Mouse (Mus musculus): ENCODE measurements around the gene Ythdf2. TPM values are rescaled to one million over a fixed set of nuclear protein-coding genes. Genes with fewer than 3 reads are reported as not detected.
"Not testable (repeated sequence)": the region's sequence is repeated elsewhere in the genome, so short reads cannot be mapped to it uniquely, and the experiment has no call there.

Gene Ythdf2
- 22.1 and 22.2 TPM in 2 replicates for polyA plus RNA-seq (2012; rRNA removed)

DNA sequence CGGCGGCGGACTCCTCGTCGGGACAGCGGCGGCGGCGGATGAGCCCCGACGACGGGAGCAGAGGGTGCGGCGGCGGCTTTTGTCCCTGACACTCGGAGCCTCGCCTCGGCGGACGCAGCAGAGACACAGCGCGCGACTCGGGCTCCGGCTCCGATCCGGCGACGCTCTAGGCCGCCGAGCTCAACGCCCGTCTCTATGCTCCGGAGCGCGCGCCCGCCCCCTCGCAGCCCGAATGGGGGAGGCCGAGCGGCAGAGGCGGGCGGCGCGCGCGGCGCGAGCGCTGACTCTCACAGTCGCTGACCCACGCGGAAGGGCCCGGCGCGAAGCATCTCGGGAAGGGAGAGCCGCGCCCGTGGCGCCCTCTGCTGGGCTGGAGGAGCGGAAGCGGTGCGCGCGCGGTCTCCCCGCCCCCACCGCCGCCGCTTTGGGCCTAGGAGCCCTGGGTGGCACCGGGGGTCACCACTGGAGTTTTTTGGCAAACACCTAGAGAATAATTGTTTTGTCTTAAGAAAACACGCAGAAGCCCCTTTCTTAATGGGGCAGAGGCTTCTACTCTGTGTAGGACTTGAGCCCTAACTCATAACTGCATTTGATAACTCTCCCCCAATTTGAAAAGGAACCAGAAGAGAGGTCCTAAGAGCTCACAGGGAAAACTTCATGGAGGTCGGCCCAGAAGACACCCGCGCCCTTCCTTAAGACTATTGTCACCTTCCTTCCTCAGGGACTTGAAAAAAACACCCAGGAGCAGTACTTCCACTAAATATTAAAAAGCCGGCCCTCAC is at the start of gene Ythdf2:
Ythdf2 (minus strand) TSS at position 351 of the 782 bp plus-strand sequence.
- DNase-seq (ENCODE audit: low spot score) = peak; percentile 98

DNA sequence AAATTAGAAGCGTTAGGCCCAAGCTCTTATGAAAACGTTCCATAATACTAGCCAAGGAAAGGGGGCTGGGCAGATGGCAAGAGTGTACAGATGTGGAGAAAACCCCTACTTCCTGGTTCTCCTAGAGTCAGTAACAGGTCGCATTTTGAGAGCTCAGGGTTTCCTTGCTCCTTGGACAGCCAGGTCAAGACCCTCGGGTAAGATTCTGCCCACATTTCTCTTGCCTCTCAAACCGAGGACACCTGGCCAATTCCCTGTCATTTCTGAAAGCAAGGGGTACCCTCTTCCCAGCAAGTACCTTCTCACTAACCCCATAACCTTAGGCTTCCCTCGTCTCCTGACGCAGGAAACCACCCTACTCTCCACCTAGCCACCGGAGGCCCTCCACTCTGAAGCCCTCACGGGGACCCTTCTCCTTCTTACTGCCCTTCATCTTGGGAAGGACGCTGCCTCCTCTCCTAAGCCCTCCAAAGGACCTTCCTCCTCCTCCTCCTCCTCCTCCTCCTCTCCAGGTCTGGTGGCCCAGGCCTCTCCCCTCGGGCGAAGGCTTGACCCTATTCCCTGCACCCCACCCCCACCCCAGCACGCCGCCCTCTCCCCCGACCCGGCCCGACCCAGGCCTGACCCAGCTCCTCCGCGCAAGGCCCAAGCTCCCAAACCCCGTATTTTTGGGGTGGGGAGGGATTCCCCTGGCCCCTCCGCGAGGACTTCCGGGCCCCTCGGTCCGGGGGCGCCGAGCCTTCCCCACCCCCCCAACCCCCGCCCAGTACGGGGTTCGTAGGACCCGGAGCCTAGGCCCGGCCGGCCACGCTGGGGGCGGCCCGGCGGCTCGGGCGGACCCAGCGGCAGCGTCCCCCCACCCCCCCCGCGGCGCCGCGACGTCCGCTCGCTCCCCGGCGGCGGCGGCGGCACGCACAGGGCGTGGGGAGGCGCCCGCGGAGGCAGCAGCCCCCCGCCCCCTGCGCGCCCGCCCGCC is 48.6 kb upstream of the Ythdf2 start:
- peak; percentile 58 for DNase-seq (ENCODE audit: low spot score)

DNA sequence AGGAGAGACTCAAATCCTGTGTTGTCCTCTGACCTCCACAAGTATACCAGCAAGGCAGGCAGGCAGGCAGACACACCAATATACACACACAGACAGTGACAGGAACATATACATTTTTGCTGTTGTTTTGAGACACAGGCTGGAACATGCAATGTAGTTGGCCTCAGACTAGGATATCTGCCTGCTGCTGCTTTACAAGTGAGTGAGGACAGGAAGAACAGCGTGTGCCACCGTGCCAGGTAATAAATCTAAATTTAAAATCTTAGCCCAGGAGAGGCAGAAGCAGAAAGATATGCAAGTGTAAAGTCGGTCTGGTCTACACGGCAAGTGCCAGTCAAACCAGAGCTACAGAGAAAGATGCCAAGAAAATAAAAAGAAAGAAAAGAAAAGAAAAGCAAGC is 47.1 kb upstream of the Ythdf2 start:
- DNase-seq (ENCODE audit: low spot score) = no peak

DNA sequence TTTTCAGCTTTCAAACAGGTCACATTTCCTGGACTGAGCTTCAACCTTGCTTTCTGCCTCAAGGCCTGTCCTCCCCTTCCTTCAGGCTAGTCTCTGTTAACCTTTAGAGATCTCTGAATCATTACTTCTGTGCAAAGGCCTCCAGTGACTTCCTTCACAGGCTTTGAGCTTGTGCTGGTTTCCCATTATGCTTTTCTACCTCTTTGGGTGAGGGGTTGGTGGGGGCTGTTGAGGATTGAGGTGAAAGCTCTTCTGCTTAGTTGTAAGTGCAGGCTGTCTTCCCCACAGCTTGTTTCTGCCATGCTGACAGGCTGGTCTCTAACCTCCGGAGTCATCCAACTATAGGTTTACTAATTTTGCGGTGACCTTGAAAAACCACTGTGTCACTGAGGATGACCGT is 44.3 kb upstream of the Ythdf2 start:
- no peak for DNase-seq (ENCODE audit: low spot score)

DNA sequence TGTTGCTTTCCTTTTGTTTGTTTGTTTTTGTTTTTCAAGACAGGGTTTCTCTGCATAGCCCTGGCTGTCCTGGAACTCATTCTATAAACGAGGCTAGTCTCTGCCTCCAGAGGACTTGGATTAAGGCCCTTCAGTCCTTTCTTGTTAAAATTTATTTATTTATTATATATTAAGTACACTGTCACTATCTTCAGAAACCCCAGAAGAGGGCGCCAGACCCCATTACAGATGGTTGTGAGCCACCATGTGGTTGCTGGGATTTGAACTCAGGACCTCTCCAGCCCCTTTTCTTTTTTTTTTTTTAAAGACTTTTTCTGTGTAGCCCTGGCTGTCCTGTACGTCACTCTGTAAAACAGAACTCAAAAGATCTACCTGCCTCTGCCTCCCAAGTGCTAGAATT is 42.9 kb upstream of the Ythdf2 start:
- no peak for DNase-seq (ENCODE audit: low spot score)

DNA sequence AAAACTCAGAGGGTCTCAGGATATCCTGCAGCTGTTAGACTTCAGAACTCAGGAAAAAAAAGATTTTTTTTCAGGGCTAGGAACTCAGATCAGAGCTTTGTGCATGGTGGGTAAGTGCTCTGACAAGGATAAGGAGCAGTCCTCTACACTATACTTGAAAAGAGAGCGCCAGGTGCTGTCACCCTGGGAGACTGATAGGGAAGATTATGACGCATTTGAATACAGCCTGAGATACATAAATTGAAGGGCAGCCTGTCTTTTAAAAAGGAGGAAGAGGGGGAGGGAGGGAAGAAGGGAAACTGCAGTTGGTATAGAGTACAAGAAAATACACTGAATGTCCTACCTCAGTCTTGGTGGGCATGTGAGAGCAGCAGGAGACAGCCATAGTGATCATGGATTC is 41.5 kb upstream of the Ythdf2 start:
- DNase-seq (ENCODE audit: low spot score) = no peak

DNA sequence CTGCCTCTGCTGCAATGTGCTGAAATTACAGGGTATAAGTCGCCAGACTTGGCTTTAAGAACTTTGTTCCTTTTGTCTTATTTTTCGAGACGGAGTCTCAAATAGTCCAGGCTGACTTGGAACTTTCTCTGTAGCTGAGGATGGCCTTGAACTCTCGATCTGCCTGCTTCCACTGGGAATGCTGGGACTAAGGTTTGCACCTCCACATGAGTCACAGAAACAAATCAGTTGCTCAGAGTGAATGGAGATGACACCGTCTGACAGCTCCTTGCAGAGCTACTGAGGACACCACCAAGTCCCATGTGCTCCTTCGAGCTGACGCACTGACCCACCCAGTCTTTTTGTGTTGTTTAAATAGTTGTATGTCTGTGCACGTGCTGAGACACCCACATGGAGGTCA is 41.0 kb upstream of the Ythdf2 start:
- DNase-seq (ENCODE audit: low spot score) = no peak

DNA sequence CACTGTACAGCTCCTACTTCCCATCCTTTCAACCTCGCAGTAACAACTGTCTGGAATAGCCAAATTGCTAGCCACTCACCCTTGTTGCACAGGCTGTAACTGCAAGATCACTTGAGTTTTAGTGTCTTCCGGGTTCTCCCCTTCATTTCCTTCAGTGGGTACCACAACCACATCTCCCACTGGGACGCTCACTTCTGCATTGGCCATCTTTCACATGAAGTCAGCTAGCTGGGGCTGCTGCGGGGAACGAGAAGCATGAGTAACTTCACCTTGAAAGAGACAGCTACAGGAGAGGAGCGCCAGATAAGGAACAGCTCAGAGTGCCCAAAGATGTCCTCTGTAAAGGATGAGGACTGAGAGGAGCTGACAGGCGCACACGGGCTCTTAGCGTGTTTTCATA is 39.5 kb upstream of the Ythdf2 start:
- no peak for DNase-seq (ENCODE audit: low spot score)

DNA sequence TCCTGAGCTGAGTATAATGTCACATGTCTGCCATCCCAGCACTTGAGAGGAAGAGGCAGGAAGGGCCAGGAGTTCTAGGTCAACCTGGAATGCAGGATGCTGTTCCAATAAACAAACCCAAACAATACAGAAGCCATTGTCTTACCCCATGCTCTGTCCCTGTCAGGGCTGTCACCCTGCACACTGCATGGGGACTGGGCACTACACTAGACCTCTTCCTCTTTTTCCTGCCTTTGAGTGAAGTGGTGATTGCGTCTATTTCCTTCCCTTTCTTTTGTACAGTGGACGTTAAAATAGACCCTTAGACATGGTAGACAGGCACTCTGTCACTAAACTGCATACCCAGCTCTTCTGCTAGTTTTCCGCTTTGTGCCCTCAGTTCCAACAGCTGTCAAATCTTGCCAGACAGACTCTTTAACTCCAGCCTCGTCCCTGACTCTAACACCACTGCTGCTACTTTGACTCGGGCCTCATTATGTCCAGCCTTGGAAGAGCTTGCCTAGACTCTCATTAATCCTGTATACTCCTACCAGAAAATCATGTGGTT is 35.4 kb upstream of the Ythdf2 start:
- DNase-seq (ENCODE audit: low spot score) = no peak

DNA sequence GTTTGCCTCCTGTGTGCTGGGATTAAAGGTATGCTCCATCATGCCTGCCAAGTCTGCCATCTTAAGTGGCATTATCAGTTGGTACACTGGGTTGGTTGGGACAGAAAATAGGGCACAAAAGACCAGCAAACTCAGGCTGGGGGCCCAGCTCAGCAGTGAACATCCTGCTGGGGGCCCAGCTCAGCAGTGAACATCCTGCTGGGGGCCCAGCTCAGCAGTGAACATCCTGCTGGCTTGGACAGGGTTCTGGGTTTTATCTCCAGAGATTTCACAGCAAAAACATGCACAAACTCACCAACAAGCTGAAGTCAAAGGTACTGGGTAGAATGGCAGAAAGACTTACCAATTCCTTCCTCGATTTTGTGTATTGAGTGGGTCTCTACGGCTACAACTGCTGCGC is 33.5 kb upstream of the Ythdf2 start:
- no peak for DNase-seq (ENCODE audit: low spot score)

DNA sequence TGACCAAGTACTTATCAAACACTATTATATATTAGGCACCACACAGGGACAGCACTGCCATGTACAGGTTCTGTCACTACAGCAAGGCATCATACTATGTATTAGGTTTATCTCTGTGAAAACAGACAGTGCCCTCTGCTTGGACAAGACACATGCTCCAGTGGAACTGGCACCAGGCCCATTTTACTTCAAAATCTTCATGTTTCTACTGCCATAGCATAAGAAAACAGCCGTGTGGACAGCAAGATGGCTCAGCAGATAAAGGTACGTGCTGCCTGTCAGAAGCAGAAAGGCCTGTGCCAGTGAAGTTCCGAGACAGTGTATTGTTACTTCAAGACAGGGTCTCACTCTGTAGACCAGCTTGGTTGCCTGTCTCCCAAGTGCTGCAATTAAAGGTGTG is 29.1 kb upstream of the Ythdf2 start:
- no peak for DNase-seq (ENCODE audit: low spot score)

DNA sequence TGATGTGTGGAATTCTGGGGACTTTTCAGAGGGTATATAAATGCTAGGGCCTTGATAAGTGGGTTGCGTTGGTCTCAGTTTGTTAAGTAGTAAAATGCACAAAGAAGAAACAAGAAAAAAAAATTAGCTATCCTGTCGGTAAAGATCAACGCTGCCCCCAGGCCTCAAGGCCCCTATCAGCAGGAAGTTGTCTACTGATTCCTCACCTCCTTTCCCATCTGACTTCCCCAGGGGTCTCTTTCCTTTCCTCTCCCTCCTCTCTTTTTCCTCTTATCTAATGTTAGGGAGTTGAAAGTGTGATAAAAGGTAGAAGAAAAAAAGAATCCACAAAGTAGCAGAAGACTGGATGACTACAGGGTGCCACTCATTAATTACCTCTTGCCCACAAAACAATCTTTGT is 28.3 kb upstream of the Ythdf2 start:
- DNase-seq (ENCODE audit: low spot score) = no peak

DNA sequence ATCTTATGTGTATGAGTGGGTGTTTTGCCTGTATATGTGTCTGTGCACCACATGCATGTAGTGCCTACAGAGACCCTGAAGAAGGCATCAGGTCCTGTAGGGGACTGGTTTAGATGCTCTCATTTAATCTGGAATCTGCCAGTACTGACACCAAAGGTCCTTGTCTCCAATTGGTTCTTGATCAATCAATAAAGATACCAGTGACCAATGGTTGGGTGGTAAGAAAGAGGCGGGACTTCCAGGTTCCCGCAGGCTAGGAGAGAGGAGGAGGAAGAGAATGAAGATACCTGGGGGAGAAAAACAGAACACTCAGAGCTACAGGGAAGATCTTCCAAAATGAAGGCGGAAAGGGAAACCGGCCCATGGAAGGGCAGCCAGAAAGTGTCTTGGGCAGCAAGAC is 26.3 kb upstream of the Ythdf2 start:
- DNase-seq (ENCODE audit: low spot score) = no peak

DNA sequence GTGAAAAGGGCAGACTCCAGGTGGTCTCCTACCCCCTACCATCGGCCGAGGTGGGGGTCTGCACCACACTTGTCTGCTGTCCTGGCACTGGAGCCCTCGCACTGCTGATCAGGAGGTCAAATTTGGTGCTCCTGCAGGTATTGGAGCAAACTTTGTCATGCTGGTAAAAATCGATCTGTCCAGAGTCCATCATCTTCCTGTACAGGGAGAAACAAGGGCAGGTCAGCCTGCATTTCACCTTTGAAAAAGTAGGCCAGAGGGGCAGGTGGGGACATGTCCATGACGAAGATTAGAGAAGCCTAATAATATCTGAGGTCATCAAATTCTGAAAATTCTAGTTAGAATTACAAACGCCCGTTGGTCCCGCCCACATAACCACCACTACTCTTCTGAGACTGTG is 22.6 kb upstream of the Ythdf2 start:
- DNase-seq (ENCODE audit: low spot score) = no peak

DNA sequence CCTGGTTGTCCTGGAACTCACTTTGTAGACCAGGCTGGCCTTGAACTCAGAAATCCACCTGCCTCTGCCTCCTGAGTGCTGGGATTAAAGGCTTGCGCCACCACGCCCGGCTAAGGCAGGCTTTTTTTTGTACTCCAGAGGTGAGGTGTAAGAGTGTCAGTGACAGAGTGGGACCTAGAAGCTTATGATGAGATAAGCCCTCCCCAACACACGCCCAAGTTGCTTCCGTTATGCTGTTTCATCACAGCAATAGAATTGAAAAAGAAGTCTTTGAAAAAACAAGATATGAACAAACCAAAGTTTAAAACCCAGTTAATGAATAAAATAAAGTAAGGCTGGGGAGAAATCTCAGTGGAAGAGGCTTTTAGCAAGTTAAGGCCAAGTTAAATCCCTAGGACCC is 18.3 kb upstream of the Ythdf2 start:
- no peak for DNase-seq (ENCODE audit: low spot score)

DNA sequence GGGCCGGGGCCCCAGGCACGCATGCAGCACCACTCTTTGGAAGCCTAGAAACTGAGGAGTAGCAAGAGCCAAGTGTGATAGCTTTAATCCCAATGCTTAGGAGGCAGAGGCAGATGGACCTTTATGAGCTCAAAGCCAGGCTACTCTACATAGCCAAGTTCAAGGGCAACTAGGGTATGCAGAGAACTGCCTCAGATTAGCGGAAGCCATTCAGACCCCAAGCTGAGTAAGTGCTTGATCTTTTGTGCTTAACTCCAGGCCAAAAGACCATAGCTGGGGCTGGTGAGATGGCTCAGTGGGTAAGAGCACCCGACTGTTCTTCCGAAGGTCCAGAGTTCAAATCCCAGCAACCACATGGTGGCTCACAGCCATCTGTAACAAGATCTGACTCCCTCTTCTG is 9.9 kb upstream of the Ythdf2 start:
- DNase-seq (ENCODE audit: low spot score) = not testable (repeated sequence)

DNA sequence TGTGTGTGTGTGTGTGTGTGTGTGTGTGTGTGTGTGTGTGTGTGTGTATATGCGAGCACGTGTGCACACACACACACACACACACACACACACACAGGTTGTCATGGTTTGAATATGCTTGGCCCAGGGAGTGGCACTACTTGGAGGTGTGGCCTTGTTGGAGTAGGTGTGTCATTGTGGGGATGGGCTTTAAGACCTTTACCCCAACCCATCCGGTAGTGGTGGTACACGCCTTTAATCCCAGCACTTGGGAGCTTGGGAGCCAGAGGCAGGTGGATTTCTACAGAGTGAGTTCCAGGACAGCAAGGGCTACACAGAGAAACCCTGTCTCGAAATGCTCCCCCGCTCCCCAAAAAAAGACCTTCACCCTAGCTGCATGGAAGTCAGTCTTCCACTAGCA is 6.3 kb upstream of the Ythdf2 start:
- not testable (repeated sequence) for DNase-seq (ENCODE audit: low spot score)

DNA sequence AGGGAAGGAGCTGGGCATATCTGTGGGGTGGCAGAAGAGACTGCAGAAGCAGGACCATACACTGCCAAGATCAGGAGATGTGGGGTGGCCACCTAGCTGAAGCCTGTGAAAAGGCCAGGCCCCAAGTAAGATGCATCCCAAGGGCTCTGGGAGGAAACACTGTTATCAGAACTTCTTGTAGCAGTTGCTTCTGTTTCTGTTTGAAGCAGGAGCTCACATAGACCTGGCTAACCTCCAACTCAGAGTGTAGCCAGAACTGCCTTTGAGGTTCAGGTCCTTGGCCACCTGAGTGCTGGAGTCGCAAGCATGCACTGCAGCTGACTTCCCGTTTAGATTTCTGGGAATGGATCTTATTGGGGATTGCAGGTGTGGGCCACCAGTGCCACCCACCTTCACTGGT is 5.7 kb upstream of the Ythdf2 start:
- no peak for DNase-seq (ENCODE audit: low spot score)

DNA sequence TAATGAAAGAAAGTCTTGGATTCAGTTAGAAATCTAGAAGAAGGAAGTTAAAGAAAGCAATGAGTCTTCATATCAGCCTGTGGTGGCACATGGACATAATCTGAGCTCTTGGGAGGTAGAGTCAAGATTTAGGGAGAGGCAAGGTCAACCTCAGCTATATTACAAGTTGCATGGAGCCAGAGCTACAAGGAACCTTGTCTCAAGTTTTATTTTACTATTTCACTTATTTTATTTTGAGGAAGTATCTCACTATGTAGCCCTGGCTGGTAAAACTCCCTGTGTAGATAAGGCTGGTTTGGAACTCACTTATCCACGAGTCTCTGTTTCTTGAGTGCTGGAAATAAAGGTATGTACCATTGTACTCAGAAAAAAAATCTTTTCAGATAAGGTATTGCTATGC is 4.5 kb upstream of the Ythdf2 start:
- no peak for DNase-seq (ENCODE audit: low spot score)

DNA sequence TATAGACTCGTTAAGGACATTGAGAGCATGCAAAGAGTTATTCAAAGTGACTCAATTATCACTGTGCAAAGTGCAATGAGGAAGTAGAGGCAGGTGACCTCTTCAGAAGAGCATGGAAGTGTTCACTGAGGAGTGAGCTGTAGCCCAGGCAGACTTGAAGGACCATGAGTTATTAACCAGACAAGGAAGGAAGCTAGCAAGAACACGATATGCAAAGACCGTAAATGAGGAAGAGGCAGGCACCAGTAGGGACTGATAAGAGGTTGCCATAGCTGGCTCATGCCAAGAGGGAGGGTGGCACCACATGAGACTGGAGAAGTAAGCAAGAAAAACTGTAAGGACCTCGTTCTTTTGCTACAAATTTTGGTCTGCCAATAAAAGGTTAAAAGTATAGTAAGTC is 2.7 kb upstream of the Ythdf2 start:
- no peak for DNase-seq (ENCODE audit: low spot score)

DNA sequence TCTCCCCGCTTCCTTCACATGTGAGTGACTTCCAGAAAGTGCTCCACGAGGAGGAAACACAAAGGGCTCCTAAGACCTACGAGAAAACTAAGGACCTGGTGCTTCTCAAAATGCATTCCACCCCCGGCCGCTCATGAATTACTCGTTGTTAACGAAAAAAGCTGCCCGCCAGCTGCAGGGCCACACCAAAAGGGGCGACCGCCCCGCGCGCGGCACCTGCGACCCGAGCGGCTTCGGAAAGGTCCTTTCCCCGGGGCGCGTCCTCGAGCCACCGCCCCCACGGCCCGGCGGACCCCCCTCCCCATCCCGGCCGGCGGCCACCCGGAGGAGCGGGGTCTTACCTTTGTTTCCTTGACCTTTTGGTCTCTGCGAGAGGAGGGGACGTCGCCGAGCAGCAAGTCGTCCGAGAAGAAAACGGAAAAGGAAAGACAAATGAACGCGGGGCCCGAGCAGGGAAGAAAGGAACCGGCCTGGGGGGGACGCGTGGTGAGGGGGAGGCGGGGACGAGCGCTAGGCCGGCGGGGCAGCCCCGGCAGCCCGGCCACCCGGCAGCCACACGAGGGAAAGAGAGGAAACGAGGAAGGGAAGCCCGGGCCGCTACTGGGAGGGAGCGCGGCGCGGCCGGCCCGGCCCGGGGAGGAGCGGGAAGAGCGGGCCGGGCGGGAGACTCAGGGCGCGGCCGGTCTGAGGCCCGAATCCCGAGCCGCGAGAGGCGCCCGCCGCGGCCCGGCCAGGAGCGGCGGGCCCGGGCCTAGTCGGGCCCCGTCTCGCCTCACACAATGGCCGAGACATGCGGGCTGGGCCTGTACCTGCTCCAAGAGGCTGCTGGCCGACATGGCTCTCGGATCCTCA is 786 bp downstream of the Ythdf2 start:
- peak; percentile 43 for DNase-seq (ENCODE audit: low spot score)

DNA sequence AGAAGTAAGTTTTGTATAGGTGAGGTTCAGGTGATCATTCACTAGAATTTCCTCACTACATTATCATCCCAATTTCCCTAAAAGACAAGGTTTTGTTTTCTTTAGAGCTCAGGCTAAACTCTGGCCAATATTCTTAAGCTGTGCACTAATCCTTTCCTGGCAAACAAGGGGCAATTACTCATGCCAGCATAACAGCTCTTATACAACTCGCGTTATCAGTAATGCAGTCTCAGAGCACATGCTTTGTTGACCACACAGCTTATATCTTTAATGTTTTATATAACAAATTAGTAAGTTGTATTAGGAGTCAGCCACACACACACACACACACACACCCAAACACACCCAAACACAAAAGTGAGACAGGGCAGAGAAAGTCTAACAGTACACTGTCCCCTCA is 1.8 kb downstream of the Ythdf2 start:
- DNase-seq (ENCODE audit: low spot score) = no peak
